Mouse (Mus musculus) adrenal gland, postnatal 14 days (tissue): ENCODE measurements around the gene Ncoa3. TPM values are rescaled to one million over a fixed set of nuclear protein-coding genes. Genes with fewer than 3 reads are reported as not detected.
A peak's percentile ranks its signal among the peaks of the same experiment; 100 is the strongest.

Experiments
- DNase-seq: peaks from one replicate; pipeline ENCODE4 v3.0.0; 2021; ENCODE audit warnings: mixed read lengths
- total RNA-seq: library from RNA; stranded (reverse); gene quantifications from 2 replicates; pipeline ENCODE4 v1.2.3, GENCODE M21; 2021

Ncoa3 gene
- total RNA-seq, 1 experiment from 2014 or later: 31.3 TPM

- no peak for DNase-seq
These were observed 113.5 kb downstream of the Ncoa3 start for GRCm38 (mm10) chr2:166105911-166106310.

GRCm38 (mm10) chr2:166106631-166107030 is 114.2 kb downstream of the Ncoa3 start:
- no peak for DNase-seq

GRCm38 (mm10) chr2:166107911-166108310 is 115.5 kb downstream of the Ncoa3 start:
- DNase-seq: no peak

GRCm38 (mm10) chr2:166108326-166108725 is 115.9 kb downstream of the Ncoa3 start:
- peak; percentile 94 for DNase-seq

GRCm38 (mm10) chr2:166110764-166111163 is 118.3 kb downstream of the Ncoa3 start:
- DNase-seq: no peak

- DNase-seq: no peak
These were observed 118.8 kb downstream of the Ncoa3 start for GRCm38 (mm10) chr2:166111238-166111637.

- DNase-seq: peak; percentile 38
These were observed 119.4 kb downstream of the Ncoa3 start for GRCm38 (mm10) chr2:166111831-166112250.

- peak; percentile 47 for DNase-seq
These were observed 120.5 kb downstream of the Ncoa3 start for GRCm38 (mm10) chr2:166112986-166113385.

GRCm38 (mm10) chr2:166115571-166116277 is 123.3 kb downstream of the Ncoa3 start:
- peak; percentile 90 for DNase-seq

GRCm38 (mm10) chr2:166116278-166116608 is 123.8 kb downstream of the Ncoa3 start:
- DNase-seq: no peak

- DNase-seq: no peak
These were observed 124.3 kb downstream of the Ncoa3 start for GRCm38 (mm10) chr2:166116704-166117103.

GRCm38 (mm10) chr2:166119992-166120391 is 127.6 kb downstream of the Ncoa3 start:
- no peak for DNase-seq

GRCm38 (mm10) chr2:166121681-166122355 is 129.4 kb downstream of the Ncoa3 start:
- no peak for DNase-seq

- DNase-seq: peak; percentile 75
These were observed 130.3 kb downstream of the Ncoa3 start for GRCm38 (mm10) chr2:166122781-166123180.

Other genes starting within 250 kb of the Ncoa3 start
- 45.8 and 59.2 TPM in 2 replicates for gene Zmynd8, start 93.6 kb upstream of the Ncoa3 start, total RNA-seq
- 60.5 and 60.7 TPM in 2 replicates for gene Sulf2, start 163.0 kb downstream of the Ncoa3 start, total RNA-seq